ENCODE assay signal across 12 mouse cellular contexts in genomic region chr1:188010860-188011259, GRCm38 (mm10).
"Had no signal": no experiment of that assay in that cellular context is flagged by ENCODE, and none has a peak within 500 bp of the region (broad histone marks: within the 10 kb centered on the region; RNA-seq: fewer than 3 reads in every experiment).

No protein-coding gene starts in this region.

- H3K4me1 ChIP-seq: liver, embryonic 12.5 days; midbrain, embryonic 15.5 days had no signal

- H3K36me3 ChIP-seq: limb, embryonic 15.5 days; liver, embryonic 12.5 days; midbrain, embryonic 15.5 days; neural tube, embryonic 13.5 days had no signal

- DNase-seq: kidney, postnatal 25 days; layer of hippocampus, postnatal 36 days; lung, embryonic 14.5 days; lung, postnatal 10 days; lung, postnatal 4 days; right cerebral cortex, postnatal 25 days; thymus, postnatal 4 days had no signal

- ATAC-seq: liver, embryonic 12.5 days; midbrain, embryonic 15.5 days had no signal

- H3K27ac ChIP-seq: limb, embryonic 15.5 days; liver, embryonic 12.5 days; midbrain, embryonic 15.5 days; neural tube, embryonic 13.5 days had no signal

- H3K4me2 ChIP-seq: limb, embryonic 15.5 days; liver, embryonic 12.5 days; lung, embryonic 14.5 days; midbrain, embryonic 11.5 days; midbrain, embryonic 15.5 days; neural tube, embryonic 13.5 days had no signal

- H3K4me3 ChIP-seq: limb, embryonic 15.5 days; liver, embryonic 12.5 days; midbrain, embryonic 15.5 days; neural tube, embryonic 13.5 days had no signal

- H3K9ac ChIP-seq: limb, embryonic 15.5 days; liver, embryonic 12.5 days; lung, embryonic 14.5 days; midbrain, embryonic 15.5 days; neural tube, embryonic 13.5 days had no signal

- H3K9me3 ChIP-seq: limb, embryonic 15.5 days; liver, embryonic 12.5 days; midbrain, embryonic 15.5 days; neural tube, embryonic 13.5 days had no signal

- H3K27me3 ChIP-seq: midbrain, embryonic 15.5 days; neural tube, embryonic 13.5 days had no signal
